Mouse (Mus musculus) megakaryocyte, embryonic 14.5 days (primary cell): ENCODE measurements around the gene Gm3448.

Experiments
- FLI1 ChIP-seq: IDR thresholded peaks from 2 replicates; pipeline ENCODE4 v1.6.1; 2012; ENCODE audit warnings: low read length, inconsistent platforms, mixed read lengths
- GATA1 ChIP-seq: IDR thresholded peaks from 3 replicates; pipeline ENCODE4 v1.6.1; 2012; ENCODE audit warnings: mixed read lengths, low read length, inconsistent platforms, borderline replicate concordance

GRCm38 (mm10) chr17:14949161-14949827, 92.0 kb downstream of the Gm3448 start:
- TF ChIP-seq GATA1 = no peak
- TF ChIP-seq FLI1 = no peak
